In genomic region chr13:94573833-94574232, GRCm38 (mm10) we compare ENCODE assay signal across 21 mouse cellular contexts.
DNase-seq lines count a peak whose midpoint lies in the region; ATAC-seq and TF ChIP-seq lines count a peak whose summit lies in the region.
"Had no signal": no experiment of that assay in that cellular context is flagged by ENCODE, and none has a peak within 500 bp of the region (broad histone marks: within the 10 kb centered on the region; RNA-seq: fewer than 3 reads in every experiment).

No protein-coding gene starts in this region.

- no peaks in the 10 kb centered on the region for H3K36me3 ChIP-seq in embryonic facial prominence, embryonic 14.5 days (ENCODE audit: control insufficient read depth, insufficient read depth, low read length)
- H3K36me3 ChIP-seq in embryonic facial prominence, embryonic 10.5 days (replicated peaks) = no peaks in the 10 kb centered on the region
- no peaks in the 10 kb centered on the region for H3K36me3 ChIP-seq in limb, embryonic 11.5 days (ENCODE audit: control insufficient read depth, insufficient read depth, low read length)
- no peaks in the 10 kb centered on the region for H3K36me3 ChIP-seq in limb, embryonic 10.5 days
- H3K36me3 ChIP-seq in myocyte (ENCODE audit: control insufficient read depth, insufficient read depth) = no peaks in the 10 kb centered on the region
- H3K36me3 ChIP-seq: forebrain, embryonic 12.5 days; heart, embryonic 15.5 days; hindbrain, embryonic 10.5 days had no signal

- no peak overlapping the region for H3ac ChIP-seq in myocyte (ENCODE audit: control insufficient read depth, insufficient read length)

- no peaks in the 10 kb centered on the region for H3K79me2 ChIP-seq in myocyte (ENCODE audit: control insufficient read depth, insufficient read depth)

- H3K27me3 ChIP-seq in embryonic facial prominence, embryonic 14.5 days (replicated peaks; ENCODE audit: control insufficient read depth, insufficient read depth, low read length) = peaks cover 17% of the 10 kb centered on the region
- peaks cover 87% of the 10 kb centered on the region for H3K27me3 ChIP-seq in embryonic facial prominence, embryonic 10.5 days (replicated peaks; ENCODE audit: low read depth, poor library complexity, severe bottlenecking)
- H3K27me3 ChIP-seq in limb, embryonic 11.5 days (ENCODE audit: control insufficient read depth, insufficient read depth, low read length) = peaks cover 21% of the 10 kb centered on the region; the same call in 1 of the 2 replicates
- H3K27me3 ChIP-seq in limb, embryonic 10.5 days (ENCODE audit: low read depth, poor library complexity, severe bottlenecking) = peaks cover 73% of the 10 kb centered on the region
- no peaks in the 10 kb centered on the region for H3K27me3 ChIP-seq in myocyte (ENCODE audit: control insufficient read depth, insufficient read depth, insufficient read length)

- H3K9me3 ChIP-seq in embryonic facial prominence, embryonic 14.5 days (ENCODE audit: control insufficient read depth, low read length) = no peaks in the 10 kb centered on the region
- no peaks in the 10 kb centered on the region for H3K9me3 ChIP-seq in embryonic facial prominence, embryonic 10.5 days
- H3K9me3 ChIP-seq in limb, embryonic 11.5 days (ENCODE audit: control insufficient read depth, low read length) = no peaks in the 10 kb centered on the region
- no peaks in the 10 kb centered on the region for H3K9me3 ChIP-seq in limb, embryonic 10.5 days (replicated peaks)
- H3K9me3 ChIP-seq: forebrain, embryonic 12.5 days; heart, embryonic 15.5 days; hindbrain, embryonic 10.5 days had no signal

- ATAC-seq in embryonic facial prominence, embryonic 14.5 days (ENCODE audit: low read depth) = peak; percentile 69
- ATAC-seq in limb, embryonic 11.5 days (ENCODE audit: insufficient number of reproducible peaks, low FRiP score, low TSS enrichment, low read depth) = 0 out of 2 replicates have a peak, but pooled peaks have one; percentile 31
- ATAC-seq: activated CD4-positive, CD25-positive, alpha-beta regulatory T cell, adult 4 months; forebrain, embryonic 16.5 days had no signal

- WGBS in embryonic facial prominence, embryonic 14.5 days = 71% methylated on average over 7 of the region's 7 CpGs
- 91% methylated on average over 7 of the region's 7 CpGs for WGBS in embryonic facial prominence, embryonic 10.5 days
- WGBS in limb, embryonic 11.5 days = 51% methylated on average over 7 of the region's 7 CpGs
- 75% methylated on average over 7 of the region's 7 CpGs for WGBS in limb, embryonic 10.5 days

- H3K4me3 ChIP-seq in embryonic facial prominence, embryonic 14.5 days (ENCODE audit: low read depth, low read length) = no peak overlapping the region
- no peak overlapping the region for H3K4me3 ChIP-seq in embryonic facial prominence, embryonic 10.5 days
- no peak overlapping the region for H3K4me3 ChIP-seq in limb, embryonic 11.5 days (ENCODE audit: low read depth, low read length)
- H3K4me3 ChIP-seq in limb, embryonic 10.5 days = no peak overlapping the region
- H3K4me3 ChIP-seq in myocyte = no peak overlapping the region
- H3K4me3 ChIP-seq: forebrain, embryonic 12.5 days; heart, adult 2 months; heart, embryonic 15.5 days; hindbrain, embryonic 10.5 days had no signal

- DNase-seq in embryonic facial prominence, embryonic 14.5 days (ENCODE audit: low spot score) = peak; percentile 66
- DNase-seq in embryonic facial prominence, embryonic 10.5 days (ENCODE audit: low spot score) = no peak
- DNase-seq in limb, embryonic 11.5 days (ENCODE audit: low spot score) = peak; percentile 57
- no peak for DNase-seq in limb, embryonic 10.5 days (ENCODE audit: low spot score)
- DNase-seq in T-cell, adult 2 months (ENCODE audit: low spot score) = no peak
- DNase-seq in cerebellum, postnatal 10 days = no peak
- DNase-seq: adrenal gland, postnatal 14 days; B cell, adult 2 months; cerebellum, adult 18-20 months; cerebellum, adult 9-11 months; gastrocnemius, postnatal 10 days; heart, adult 2 months; heart, postnatal 14 days had no signal

- no peak overlapping the region for H3K9ac ChIP-seq in embryonic facial prominence, embryonic 14.5 days (ENCODE audit: low read depth, low read length)
- no peak overlapping the region for H3K9ac ChIP-seq in limb, embryonic 11.5 days (ENCODE audit: low read length)
- H3K9ac ChIP-seq: forebrain, embryonic 12.5 days; heart, embryonic 15.5 days; hindbrain, embryonic 14.5 days had no signal

- no peak overlapping the region for H3K27ac ChIP-seq in embryonic facial prominence, embryonic 14.5 days (replicated peaks; ENCODE audit: low read depth, low read length)
- H3K27ac ChIP-seq in embryonic facial prominence, embryonic 10.5 days (replicated peaks) = no peak overlapping the region
- H3K27ac ChIP-seq in limb, embryonic 11.5 days (replicated peaks; ENCODE audit: low read depth, low read length) = no peak overlapping the region
- H3K27ac ChIP-seq in limb, embryonic 10.5 days = no peak overlapping the region
- H3K27ac ChIP-seq: forebrain, embryonic 12.5 days; heart, adult 2 months; heart, embryonic 15.5 days; hindbrain, embryonic 10.5 days; hindbrain, embryonic 14.5 days had no signal

- no peak for TF ChIP-seq POLR2A in myocyte (IDR thresholded peaks at IDR 0.05; ENCODE audit: insufficient read length, low read depth)

- no peaks in the 10 kb centered on the region for H3K4me1 ChIP-seq in embryonic facial prominence, embryonic 14.5 days (ENCODE audit: control insufficient read depth, insufficient read depth, low read length)
- peaks cover 26% of the 10 kb centered on the region for H3K4me1 ChIP-seq in embryonic facial prominence, embryonic 10.5 days
- H3K4me1 ChIP-seq in limb, embryonic 11.5 days (ENCODE audit: control insufficient read depth, insufficient read depth, low read length) = peaks cover 29% of the 10 kb centered on the region
- peaks cover 57% of the 10 kb centered on the region for H3K4me1 ChIP-seq in limb, embryonic 10.5 days
- H3K4me1 ChIP-seq: heart, embryonic 15.5 days had no signal

- H3K4me2 ChIP-seq in embryonic facial prominence, embryonic 14.5 days (ENCODE audit: low read depth, low read length) = no peak overlapping the region
- H3K4me2 ChIP-seq in limb, embryonic 11.5 days (ENCODE audit: low read depth, severe bottlenecking) = no peak overlapping the region
- H3K4me2 ChIP-seq in myocyte (ENCODE audit: low read depth) = peak overlapping the region; percentile 33
- H3K4me2 ChIP-seq: forebrain, embryonic 12.5 days; heart, embryonic 11.5 days; heart, embryonic 15.5 days; hindbrain, embryonic 14.5 days had no signal

TF ChIP-seq in myocyte, 11 proteins besides CTCF, POLR2A, EP300 and RAD21:
- no peak for TF ChIP-seq MAX (IDR thresholded peaks at IDR 0.05; ENCODE audit: low read depth)
- TF ChIP-seq MYOD1 (IDR thresholded peaks at IDR 0.05; ENCODE audit: control insufficient read depth in 1 of 3, insufficient read length in 2 of 3, low read depth in 2 of 3) = peak; percentile 72 to 89 (median 84)
- peak in 2 of 3 experiments; percentile 63 to 80 for TF ChIP-seq MYOG (IDR thresholded peaks at IDR 0.05; ENCODE audit: control insufficient read depth in 1 of 3, insufficient read depth in 1 of 3, insufficient read length in 2 of 3, low read depth in 2 of 3)
- no peak for TF ChIP-seq E2F4 (IDR thresholded peaks at IDR 0.05; ENCODE audit: insufficient read depth)
- TF ChIP-seq TCF12 (IDR thresholded peaks at IDR 0.05; ENCODE audit: insufficient read depth, poor library complexity, severe bottlenecking) = peak; percentile 79
- TF ChIP-seq REST (IDR thresholded peaks at IDR 0.05; ENCODE audit: insufficient read depth, insufficient read length) = no peak
- TF ChIP-seq CEBPB (IDR thresholded peaks at IDR 0.05; ENCODE audit: insufficient read depth, poor library complexity, severe bottlenecking) = no peak
- TF ChIP-seq SRF (IDR thresholded peaks at IDR 0.05; ENCODE audit: control insufficient read depth, insufficient read length, low read depth) = no peak
- no peak for TF ChIP-seq USF1 (IDR thresholded peaks at IDR 0.05; ENCODE audit: low read depth)
- peak; percentile 42 for TF ChIP-seq TCF3 (IDR thresholded peaks at IDR 0.05; ENCODE audit: insufficient read length, low read depth)
TF ChIP-seq in myocyte: peak in this region for 4.

Comparison
In these comparisons a context has a peak if more than half of its experiments do, and no peak if none do; other contexts are left out.
1. DNase-seq: peak in embryonic facial prominence, embryonic 14.5 days (single experiment) and limb, embryonic 11.5 days (single experiment); none in embryonic facial prominence, embryonic 10.5 days (single experiment), limb, embryonic 10.5 days (single experiment), T-cell, adult 2 months (single experiment) and cerebellum, postnatal 10 days (0 of 2).